Mouse (Mus musculus): ENCODE measurements around the gene Efemp2.

- TF ChIP-seq POLR2A (IDR thresholded peaks at IDR 0.05; ENCODE audit: borderline replicate concordance, insufficient read depth, low read length) (no peak), CTCF (IDR thresholded peaks at IDR 0.05; ENCODE audit: borderline replicate concordance, insufficient read depth, low read depth, low read length) (no peak)
Measured at GRCm38 (mm10) chr19:5426640-5427290, 47.0 kb upstream of the Efemp2 start.
